Comparison of ENCODE assay signal across 9 mouse cellular contexts in genomic region chr17:30746056-30747024, GRCm38 (mm10).
A peak's percentile ranks its signal among the peaks of the same experiment; 100 is the strongest.
DNase-seq lines count a peak whose midpoint lies in the region; ATAC-seq and TF ChIP-seq lines count a peak whose summit lies in the region.
"Had no signal": no experiment of that assay in that cellular context is flagged by ENCODE, and none has a peak within 500 bp of the region (broad histone marks: within the 10 kb centered on the region; RNA-seq: fewer than 3 reads in every experiment).

No protein-coding gene starts in this region.

- no peaks in the 10 kb centered on the region for H3K9me3 ChIP-seq in heart, embryonic 11.5 days (replicated peaks; ENCODE audit: control insufficient read depth, low read length)
- H3K9me3 ChIP-seq in hindbrain, embryonic 10.5 days: no peaks in the 10 kb centered on the region
- H3K9me3 ChIP-seq in stomach, postnatal 0 days (ENCODE audit: control insufficient read depth, low read length): no peaks in the 10 kb centered on the region
- H3K9me3 ChIP-seq: embryonic facial prominence, embryonic 15.5 days had no signal

- WGBS in heart, embryonic 11.5 days (ENCODE audit: insufficient replicate concordance): 63% methylated on average over 29 of the region's 29 CpGs
- WGBS in hindbrain, embryonic 10.5 days: 64% methylated on average over 29 of the region's 29 CpGs
- WGBS in stomach, postnatal 0 days: 63% methylated on average over 29 of the region's 29 CpGs

- intact Hi-C loops in heart, postnatal 36 days (cut with DNase I): loop anchor here (1.0 kb wide), 1 partner anchor 205 kb away; no protein-coding TSS in a partner anchor

- H3K4me1 ChIP-seq in heart, embryonic 11.5 days (ENCODE audit: control insufficient read depth, insufficient read depth, low read length): no peaks in the 10 kb centered on the region
- H3K4me1 ChIP-seq in cortical plate, adult 2 months (ENCODE audit: control insufficient read depth, insufficient read depth, low read length): no peaks in the 10 kb centered on the region
- peaks cover 16% of the 10 kb centered on the region; the same call in 1 of the 2 replicates for H3K4me1 ChIP-seq in hindbrain, embryonic 10.5 days (replicated peaks)
- no peaks in the 10 kb centered on the region for H3K4me1 ChIP-seq in stomach, postnatal 0 days (replicated peaks; ENCODE audit: control insufficient read depth, insufficient read depth)

- no peak overlapping the region for H3K27ac ChIP-seq in heart, embryonic 11.5 days (ENCODE audit: low read depth, low read length)
- no peak overlapping the region for H3K27ac ChIP-seq in cortical plate, adult 2 months (ENCODE audit: insufficient read depth, low read length)
- 0 out of 2 replicates have a peak overlapping the region, but pooled peaks have one; percentile 5 for H3K27ac ChIP-seq in hindbrain, embryonic 10.5 days
- H3K27ac ChIP-seq in stomach, postnatal 0 days (replicated peaks): no peak overlapping the region
- H3K27ac ChIP-seq: embryonic facial prominence, embryonic 15.5 days had no signal

- TF ChIP-seq CTCF in cortical plate, adult 2 months (IDR thresholded peaks at IDR 0.05; ENCODE audit: extremely low read depth, insufficient read depth, low read length): peak; percentile 94
- peak; percentile 96 for TF ChIP-seq CTCF in stomach, postnatal 0 days (IDR thresholded peaks at IDR 0.05; ENCODE audit: low read depth)

- H3K27me3 ChIP-seq in heart, embryonic 11.5 days (ENCODE audit: control insufficient read depth, insufficient read depth, low read length): no peaks in the 10 kb centered on the region
- H3K27me3 ChIP-seq in hindbrain, embryonic 10.5 days (ENCODE audit: insufficient read depth, poor library complexity, severe bottlenecking): no peaks in the 10 kb centered on the region
- H3K27me3 ChIP-seq in stomach, postnatal 0 days (ENCODE audit: control insufficient read depth, insufficient read depth, low read length): no peaks in the 10 kb centered on the region
- H3K27me3 ChIP-seq: embryonic facial prominence, embryonic 15.5 days had no signal

- no peak for ATAC-seq in heart, embryonic 11.5 days (replicated peaks; ENCODE audit: insufficient number of reproducible peaks, low FRiP score, low TSS enrichment)
- 0 out of 2 replicates have a peak, but pooled peaks have one; percentile 53 for ATAC-seq in monocyte, adult 5-6 weeks (replicated peaks; ENCODE audit: insufficient number of reproducible peaks, low FRiP score, low TSS enrichment, poor library complexity, severe bottlenecking)
- ATAC-seq in stomach, postnatal 0 days (ENCODE audit: low FRiP score, low TSS enrichment): 0 out of 2 replicates have a peak, but pooled peaks have one; percentile 47

- H3K4me2 ChIP-seq in heart, embryonic 11.5 days: no peak overlapping the region
- no peak overlapping the region for H3K4me2 ChIP-seq in stomach, postnatal 0 days (replicated peaks; ENCODE audit: low read depth)
- H3K4me2 ChIP-seq: embryonic facial prominence, embryonic 15.5 days had no signal

- TF ChIP-seq EP300 in stomach, postnatal 0 days (optimal IDR thresholded peaks at IDR 0.05): no peak

- TF ChIP-seq POLR2A in cortical plate, adult 2 months (IDR thresholded peaks at IDR 0.05; ENCODE audit: extremely low read depth, insufficient read depth, low read length): no peak

- no peak overlapping the region for H3K4me3 ChIP-seq in heart, embryonic 11.5 days (ENCODE audit: low read depth, low read length)
- H3K4me3 ChIP-seq in cortical plate, adult 2 months (ENCODE audit: insufficient read depth, low read length): no peak overlapping the region
- H3K4me3 ChIP-seq in hindbrain, embryonic 10.5 days: no peak overlapping the region
- no peak overlapping the region for H3K4me3 ChIP-seq in stomach, postnatal 0 days (ENCODE audit: low read depth, low read length)
- H3K4me3 ChIP-seq: embryonic facial prominence, embryonic 15.5 days had no signal

- no peaks in the 10 kb centered on the region for H3K36me3 ChIP-seq in heart, embryonic 11.5 days (ENCODE audit: control insufficient read depth, insufficient read depth, low read length)
- no peaks in the 10 kb centered on the region for H3K36me3 ChIP-seq in hindbrain, embryonic 10.5 days
- H3K36me3 ChIP-seq in stomach, postnatal 0 days (ENCODE audit: control insufficient read depth, insufficient read depth, low read length): no peaks in the 10 kb centered on the region
- H3K36me3 ChIP-seq: embryonic facial prominence, embryonic 15.5 days had no signal

- no peak overlapping the region for H3K9ac ChIP-seq in heart, embryonic 11.5 days (ENCODE audit: low read depth, low read length)
- H3K9ac ChIP-seq in stomach, postnatal 0 days (ENCODE audit: low read length): no peak overlapping the region
- H3K9ac ChIP-seq: embryonic facial prominence, embryonic 15.5 days had no signal

- DNase-seq in heart, postnatal 36 days: peak; percentile 49 to 63
- DNase-seq in R1 (ENCODE audit: low read depth, low spot score): peak; percentile 60
- DNase-seq in hindbrain, embryonic 10.5 days (ENCODE audit: low spot score): peak; percentile 65
- DNase-seq in left cerebral cortex, adult 8-10 months (ENCODE audit: low spot score in 2 of 2): peak; percentile 23 to 70
- DNase-seq in stomach, postnatal 0 days (ENCODE audit: low spot score): peak; percentile 62
